Mouse (Mus musculus): ENCODE results near the gene Gm20867. TPM values are rescaled to one million over a fixed set of nuclear protein-coding genes. Genes with fewer than 3 reads are reported as not detected.
"Not testable (repeated sequence)": the region's sequence is repeated elsewhere in the genome, so short reads cannot be mapped to it uniquely, and the experiment has no call there.

The Gm20867 gene
- not detected for polyA plus RNA-seq (2021)

GRCm38 (mm10) chrY:77963104-77963503 is at the start of gene Gm20867:
TSS of gene Gm20867 (minus strand) at chrY:77963204.
- POLR2A ChIA-PET; DNase-seq (ENCODE audit: low read depth, low spot score); H3K27me3 ChIP-seq; in situ Hi-C loops (cut with MboI; ENCODE audit: low pct_unique_long_range_greater_than_20kb); CTCF ChIA-PET; ATAC-seq: not testable (repeated sequence)

Other genes with a start within 250 kb of the Gm20867 start
- gene Gm29564, start 249.8 kb upstream of the Gm20867 start, polyA plus RNA-seq (2021) = not detected

All from Patski (cell line).